Mouse (Mus musculus) cortical plate, adult 2 months (tissue): ENCODE results near the gene Gm27021.

Experiments used
- CTCF ChIP-seq: fragments of 200-500 bp; IDR thresholded peaks from 2 replicates; pipeline ENCODE4 v1.5.1; 2011; ENCODE audit warnings: mild to moderate bottlenecking, control low read depth, low read length; ENCODE audit not compliant: insufficient read depth; ENCODE audit errors: extremely low read depth
- POLR2A ChIP-seq: fragments of 200-500 bp; IDR thresholded peaks from 2 replicates; pipeline ENCODE4 v1.6.1; 2011; ENCODE audit warnings: mild to moderate bottlenecking, low read length, control low read depth; ENCODE audit not compliant: insufficient read depth; ENCODE audit errors: extremely low read depth

DNA sequence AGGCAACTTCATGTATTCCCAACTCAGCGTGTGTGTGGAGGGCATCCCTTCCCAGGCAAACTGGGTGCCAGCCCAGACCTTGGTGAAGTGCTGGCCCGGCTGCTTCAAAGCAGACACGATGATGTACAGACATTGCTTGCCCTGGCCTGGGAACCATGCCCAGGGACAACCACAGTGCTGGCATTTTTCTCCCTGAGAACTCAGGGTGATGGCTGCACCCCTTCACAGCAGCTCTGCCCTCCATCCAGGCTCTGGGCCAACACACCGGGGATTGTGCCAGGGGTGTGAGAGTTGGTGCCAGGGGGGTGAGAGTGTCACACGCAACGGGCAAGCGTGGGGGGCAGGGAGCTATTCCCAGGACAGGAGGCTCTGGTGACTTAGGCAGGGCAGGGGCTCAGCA, 23.2 kb downstream of the Gm27021 start:
- TF ChIP-seq CTCF = no peak
- TF ChIP-seq POLR2A = no peak
